Mouse (Mus musculus): ENCODE results near the gene Kazald1.

DNA sequence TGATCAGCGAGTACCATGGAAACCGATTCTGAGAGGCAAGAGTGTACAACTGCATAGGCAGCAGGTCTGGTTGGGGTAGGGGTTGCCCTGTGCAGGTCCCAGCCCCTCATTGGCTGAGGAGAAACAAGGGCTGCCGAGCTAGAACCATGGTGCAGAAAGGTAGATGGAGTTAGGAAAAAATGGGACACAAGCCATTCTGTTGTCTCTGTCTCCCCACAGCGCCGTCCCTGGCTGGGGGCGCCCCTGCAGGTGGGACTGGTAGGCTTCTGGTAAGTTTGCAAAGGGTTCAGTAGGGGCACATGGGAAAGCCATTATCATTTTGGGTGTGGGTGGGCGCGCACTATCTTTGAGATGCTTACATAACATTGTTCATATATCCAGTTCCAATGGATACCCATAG, 21.6 kb upstream of the Kazald1 start:
- TF ChIP-seq POLR2A (IDR thresholded peaks at IDR 0.05; ENCODE audit: borderline replicate concordance, insufficient read depth, low read length) (no peak), CTCF (IDR thresholded peaks at IDR 0.05; ENCODE audit: borderline replicate concordance, insufficient read depth, low read depth, low read length) (no peak)

Measured in cerebellum, adult 2 months (tissue).